Comparison of ENCODE assay signal across 28 mouse cellular contexts in the genomic region with DNA sequence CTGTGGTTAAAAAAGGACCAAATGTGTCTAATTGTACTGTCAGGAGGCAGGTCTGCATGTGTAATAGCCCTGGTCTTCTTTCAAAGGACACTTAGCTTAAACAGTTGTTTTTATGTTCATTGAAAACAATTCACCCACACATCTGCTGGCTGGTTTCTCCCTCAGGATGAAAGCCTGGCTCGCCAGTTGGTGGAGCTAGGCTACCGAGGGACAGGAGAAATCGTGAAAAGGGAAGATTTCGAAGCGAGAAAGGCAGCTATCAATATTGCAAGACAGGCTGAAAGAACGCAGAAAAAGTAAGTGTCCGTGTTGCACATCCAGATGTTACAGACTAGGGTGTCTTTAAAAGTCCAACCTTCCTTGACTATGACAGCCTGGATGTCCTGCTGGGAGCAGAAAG. TPM values are rescaled to one million over a fixed set of nuclear protein-coding genes. Genes with fewer than 3 reads are reported as not detected.
DNase-seq lines count a peak whose midpoint lies in the region; ATAC-seq and TF ChIP-seq lines count a peak whose summit lies in the region.
"Had no signal": no experiment of that assay in that cellular context is flagged by ENCODE, and none has a peak within 500 bp of the region (broad histone marks: within the 10 kb centered on the region; RNA-seq: fewer than 3 reads in every experiment).

No protein-coding gene starts in this region.

- no peaks in the 10 kb centered on the region for H3K36me3 ChIP-seq in embryonic facial prominence, embryonic 14.5 days (ENCODE audit: control insufficient read depth, insufficient read depth, low read length)
- H3K36me3 ChIP-seq in embryonic facial prominence, embryonic 10.5 days (replicated peaks) = no peaks in the 10 kb centered on the region
- H3K36me3 ChIP-seq: embryonic facial prominence, embryonic 13.5 days; heart, embryonic 13.5 days; hindbrain, embryonic 15.5 days; stomach, embryonic 15.5 days had no signal

- no peak for ATAC-seq in embryonic facial prominence, embryonic 14.5 days (ENCODE audit: low read depth)
- ATAC-seq: CD4-positive, CD25-positive, alpha-beta regulatory T cell, adult 4 months had no signal

- no peak for TF ChIP-seq POLR2A in cortical plate, adult 2 months (IDR thresholded peaks at IDR 0.05; ENCODE audit: extremely low read depth, insufficient read depth, low read length)

- no peak overlapping the region for H3K4me2 ChIP-seq in embryonic facial prominence, embryonic 14.5 days (ENCODE audit: low read depth, low read length)
- H3K4me2 ChIP-seq: embryonic facial prominence, embryonic 13.5 days; heart, embryonic 13.5 days; hindbrain, embryonic 15.5 days; liver, embryonic 11.5 days; stomach, embryonic 15.5 days had no signal

- peak; percentile 27 for DNase-seq in embryonic facial prominence, embryonic 14.5 days (ENCODE audit: low spot score)
- no peak for DNase-seq in embryonic facial prominence, embryonic 10.5 days (ENCODE audit: low spot score)
- DNase-seq in layer of hippocampus, adult 2 months (ENCODE audit: low spot score in 2 of 2) = peak in 1 of 2 experiments; percentile 5
- DNase-seq in layer of hippocampus, adult 8-10 months (ENCODE audit: low spot score in 2 of 2) = no peak
- peak; percentile 14 for DNase-seq in lung, postnatal 10 days
- no peak for DNase-seq in lung, postnatal 25 days (ENCODE audit: low spot score)
- no peak for DNase-seq in urinary bladder, postnatal 25 days (ENCODE audit: low spot score)
- DNase-seq: adrenal gland, postnatal 25 days; cerebellum, adult 18-20 months; kidney, adult 11 months; kidney, postnatal 14 days; lung, adult 2 months; midbrain, embryonic 14.5 days; right cerebral cortex, postnatal 25 days; thymus, adult 2 months had no signal

- H3K27me3 ChIP-seq in embryonic facial prominence, embryonic 14.5 days (replicated peaks; ENCODE audit: control insufficient read depth, insufficient read depth, low read length) = no peaks in the 10 kb centered on the region
- no peaks in the 10 kb centered on the region for H3K27me3 ChIP-seq in embryonic facial prominence, embryonic 10.5 days (replicated peaks; ENCODE audit: low read depth, poor library complexity, severe bottlenecking)
- H3K27me3 ChIP-seq: embryonic facial prominence, embryonic 13.5 days; heart, embryonic 13.5 days; hindbrain, embryonic 15.5 days; stomach, embryonic 15.5 days had no signal

- H3K9me3 ChIP-seq in embryonic facial prominence, embryonic 14.5 days (ENCODE audit: control insufficient read depth, low read length) = no peaks in the 10 kb centered on the region
- H3K9me3 ChIP-seq in embryonic facial prominence, embryonic 10.5 days = no peaks in the 10 kb centered on the region
- H3K9me3 ChIP-seq: embryonic facial prominence, embryonic 13.5 days; heart, embryonic 13.5 days; hindbrain, embryonic 15.5 days; stomach, embryonic 15.5 days had no signal

- no peak overlapping the region for H3K27ac ChIP-seq in embryonic facial prominence, embryonic 14.5 days (replicated peaks; ENCODE audit: low read depth, low read length)
- no peak overlapping the region for H3K27ac ChIP-seq in embryonic facial prominence, embryonic 10.5 days (replicated peaks)
- no peak overlapping the region for H3K27ac ChIP-seq in layer of hippocampus, adult 2 months
- no peak overlapping the region for H3K27ac ChIP-seq in cortical plate, adult 2 months (ENCODE audit: insufficient read depth, low read length)
- H3K27ac ChIP-seq: embryonic facial prominence, embryonic 13.5 days; heart, embryonic 13.5 days; hindbrain, embryonic 15.5 days; stomach, embryonic 15.5 days had no signal

- no peak overlapping the region for H3K9ac ChIP-seq in embryonic facial prominence, embryonic 14.5 days (ENCODE audit: low read depth, low read length)
- H3K9ac ChIP-seq: embryonic facial prominence, embryonic 13.5 days; heart, embryonic 13.5 days; hindbrain, embryonic 15.5 days; stomach, embryonic 15.5 days had no signal

- TF ChIP-seq CTCF in layer of hippocampus, adult 2 months (conservative IDR thresholded peaks at IDR 0.05) = peak; percentile 67
- peak; percentile 65 for TF ChIP-seq CTCF in cortical plate, adult 2 months (IDR thresholded peaks at IDR 0.05; ENCODE audit: extremely low read depth, insufficient read depth, low read length)

- H3K4me1 ChIP-seq in embryonic facial prominence, embryonic 14.5 days (ENCODE audit: control insufficient read depth, insufficient read depth, low read length) = no peaks in the 10 kb centered on the region
- 0 out of 2 replicates have a peak, but pooled peaks cover 3% of the 10 kb centered on the region for H3K4me1 ChIP-seq in embryonic facial prominence, embryonic 10.5 days
- no peaks in the 10 kb centered on the region for H3K4me1 ChIP-seq in cortical plate, adult 2 months (ENCODE audit: control insufficient read depth, insufficient read depth, low read length)
- H3K4me1 ChIP-seq: heart, embryonic 13.5 days; stomach, embryonic 15.5 days had no signal

- H3K4me3 ChIP-seq in embryonic facial prominence, embryonic 14.5 days (ENCODE audit: low read depth, low read length) = no peak overlapping the region
- H3K4me3 ChIP-seq in embryonic facial prominence, embryonic 10.5 days = no peak overlapping the region
- H3K4me3 ChIP-seq in layer of hippocampus, adult 2 months = no peak overlapping the region
- no peak overlapping the region for H3K4me3 ChIP-seq in cortical plate, adult 2 months (ENCODE audit: insufficient read depth, low read length)
- H3K4me3 ChIP-seq: embryonic facial prominence, embryonic 13.5 days; heart, embryonic 13.5 days; hindbrain, embryonic 15.5 days; myocyte; stomach, embryonic 15.5 days had no signal

- 59% methylated on average over 7 of the region's 7 CpGs for WGBS in embryonic facial prominence, embryonic 14.5 days
- 72% methylated on average over 7 of the region's 7 CpGs for WGBS in embryonic facial prominence, embryonic 10.5 days

RNA-seq across cellular contexts. Expression of a gene that starts 17.0 kb away (rescaled TPM):
- 1.1 and 1.9 TPM in 2 replicates for polyA plus RNA-seq in embryonic facial prominence, embryonic 14.5 days (2014; fragmentation: Nextera tagmentation; extraction: Ambion mirVana)
- 0.26 and 0.30 TPM in 2 replicates for polyA plus RNA-seq in embryonic facial prominence, embryonic 10.5 days (2016; fragmentation: Nextera tagmentation; extraction: Ambion mirVana)
- total RNA-seq in layer of hippocampus, adult 2 months (2021) = under 1 TPM in 1 of 2 experiments, not detected in 1; 0.64 TPM
- 1 to 10 TPM in 2 of 4 experiments, under 1 TPM in 1, not detected in 1; 0.41 to 1.2 (median 1.1) TPM for total RNA-seq in layer of hippocampus, adult 8-10 months (2022)
- polyA plus RNA-seq in cortical plate, adult 2 months (2012; rRNA removed) = 0.69 and 0.70 TPM in 2 replicates
- total RNA-seq: adrenal gland, postnatal 25 days; common myeloid progenitor, adult 5-6 weeks; ES-E14; gastrocnemius, adult 8-10 months; heart, postnatal 25 days; megakaryocyte, adult 5-6 weeks had no signal
- polyA plus RNA-seq: CD4-positive, CD25-positive, alpha-beta regulatory T cell, adult 4 months; myocyte; thymus, adult 2 months had no signal

Comparison
In these comparisons a context has a peak if more than half of its experiments do, and no peak if none do; other contexts are left out.
1. DNase-seq: peak in embryonic facial prominence, embryonic 14.5 days (single experiment) and lung, postnatal 10 days (single experiment); none in embryonic facial prominence, embryonic 10.5 days (single experiment), layer of hippocampus, adult 8-10 months (0 of 2), lung, postnatal 25 days (single experiment) and urinary bladder, postnatal 25 days (single experiment).